ENCODE assay signal across 20 mouse cellular contexts in genomic region chr8:30269949-30270910, GRCm38 (mm10).
DNase-seq lines count a peak whose midpoint lies in the region; ATAC-seq and TF ChIP-seq lines count a peak whose summit lies in the region.
"Had no signal": no experiment of that assay in that cellular context is flagged by ENCODE, and none has a peak within 500 bp of the region (broad histone marks: within the 10 kb centered on the region; RNA-seq: fewer than 3 reads in every experiment).

No protein-coding gene starts in this region.

- H3K27me3 ChIP-seq in forebrain, embryonic 11.5 days (ENCODE audit: control insufficient read depth, insufficient read depth, low read length) = no peaks in the 10 kb centered on the region
- no peaks in the 10 kb centered on the region for H3K27me3 ChIP-seq in forebrain, embryonic 10.5 days (ENCODE audit: poor library complexity, severe bottlenecking)
- H3K27me3 ChIP-seq in forebrain, embryonic 14.5 days (replicated peaks; ENCODE audit: control insufficient read depth, insufficient read depth, low read length) = no peaks in the 10 kb centered on the region
- H3K27me3 ChIP-seq: CH12.LX; embryonic facial prominence, embryonic 15.5 days; heart, embryonic 12.5 days; hindbrain, embryonic 15.5 days had no signal

- no peak for DNase-seq in forebrain, embryonic 11.5 days (ENCODE audit: low spot score)
- no peak for DNase-seq in forebrain, embryonic 10.5 days (ENCODE audit: extremely low spot score, low spot score)
- DNase-seq in brain, embryonic 14.5 days (ENCODE audit: low read depth) = peak; percentile 89
- peak; percentile 79 for DNase-seq in forebrain, embryonic 14.5 days (ENCODE audit: low spot score)
- DNase-seq in urinary bladder, postnatal 14 days (ENCODE audit: low spot score) = no peak
- no peak for DNase-seq in heart, postnatal 14 days
- DNase-seq: adrenal gland, adult 8-10 months; adrenal gland, postnatal 36 days; cerebellum, adult 11 months; cerebellum, adult 9-10 months; embryo, embryonic 11 days; gastrocnemius, adult 2 months; gastrocnemius, postnatal 25 days; heart, postnatal 36 days had no signal

- ATAC-seq in forebrain, embryonic 11.5 days (replicated peaks; ENCODE audit: low FRiP score) = peak; percentile 72
- ATAC-seq in forebrain, embryonic 14.5 days = peak; percentile 92
- ATAC-seq: intestine, embryonic 16.5 days had no signal

- no peak for TF ChIP-seq CTCF in brain, embryonic 14.5 days (IDR thresholded peaks at IDR 0.05; ENCODE audit: borderline replicate concordance, extremely low read depth, insufficient read depth, insufficient read length)

- intact Hi-C loops in heart, postnatal 14 days (cut with DNase I) = no loop called here

- no peaks in the 10 kb centered on the region for H3K4me1 ChIP-seq in forebrain, embryonic 11.5 days (replicated peaks; ENCODE audit: control insufficient read depth, insufficient read depth, low read length)
- H3K4me1 ChIP-seq in forebrain, embryonic 10.5 days = no peaks in the 10 kb centered on the region
- H3K4me1 ChIP-seq in forebrain, embryonic 14.5 days (ENCODE audit: control insufficient read depth, insufficient read depth, low read length) = peaks cover 5% of the 10 kb centered on the region; the same call in 1 of the 2 replicates
- H3K4me1 ChIP-seq: embryonic facial prominence, embryonic 15.5 days; heart, embryonic 12.5 days; hindbrain, embryonic 15.5 days had no signal

- H3K36me3 ChIP-seq in forebrain, embryonic 11.5 days (ENCODE audit: control insufficient read depth, insufficient read depth, low read length) = no peaks in the 10 kb centered on the region
- H3K36me3 ChIP-seq in forebrain, embryonic 10.5 days (replicated peaks) = no peaks in the 10 kb centered on the region
- H3K36me3 ChIP-seq in forebrain, embryonic 14.5 days (ENCODE audit: control insufficient read depth, insufficient read depth, low read length) = no peaks in the 10 kb centered on the region
- H3K36me3 ChIP-seq: embryonic facial prominence, embryonic 15.5 days; heart, embryonic 12.5 days; hindbrain, embryonic 15.5 days had no signal

- TF ChIP-seq POLR2A in brain, embryonic 14.5 days (IDR thresholded peaks at IDR 0.05; ENCODE audit: borderline replicate concordance, extremely low read depth, insufficient read depth, insufficient read length, poor library complexity, severe bottlenecking) = no peak

- no peaks in the 10 kb centered on the region for H3K9me3 ChIP-seq in forebrain, embryonic 11.5 days (ENCODE audit: control insufficient read depth, low read length)
- H3K9me3 ChIP-seq in forebrain, embryonic 10.5 days = no peaks in the 10 kb centered on the region
- no peaks in the 10 kb centered on the region for H3K9me3 ChIP-seq in forebrain, embryonic 14.5 days (replicated peaks; ENCODE audit: control insufficient read depth, low read length)
- H3K9me3 ChIP-seq: embryonic facial prominence, embryonic 15.5 days; heart, embryonic 12.5 days; hindbrain, embryonic 15.5 days had no signal

- 80% methylated on average over 6 of the region's 6 CpGs for WGBS in forebrain, embryonic 11.5 days
- WGBS in forebrain, embryonic 10.5 days = 89% methylated on average over 6 of the region's 6 CpGs
- WGBS in forebrain, embryonic 14.5 days = 52% methylated on average over 6 of the region's 6 CpGs

- no peak overlapping the region for H3K9ac ChIP-seq in forebrain, embryonic 11.5 days (ENCODE audit: low read length)
- H3K9ac ChIP-seq in forebrain, embryonic 14.5 days (ENCODE audit: low read length) = no peak overlapping the region
- H3K9ac ChIP-seq: embryonic facial prominence, embryonic 15.5 days; heart, embryonic 12.5 days; hindbrain, embryonic 15.5 days had no signal

- H3K4me2 ChIP-seq in forebrain, embryonic 11.5 days (ENCODE audit: low read depth, low read length, severe bottlenecking) = no peak overlapping the region
- H3K4me2 ChIP-seq in forebrain, embryonic 14.5 days (ENCODE audit: low read length) = no peak overlapping the region
- H3K4me2 ChIP-seq: embryonic facial prominence, embryonic 15.5 days; heart, embryonic 12.5 days; hindbrain, embryonic 15.5 days had no signal

- H3K27ac ChIP-seq in forebrain, embryonic 11.5 days (ENCODE audit: low read depth, low read length) = no peak overlapping the region
- H3K27ac ChIP-seq in forebrain, embryonic 10.5 days = no peak overlapping the region
- H3K27ac ChIP-seq in forebrain, embryonic 14.5 days (ENCODE audit: low read depth, low read length) = no peak overlapping the region
- H3K27ac ChIP-seq: embryonic facial prominence, embryonic 15.5 days; gastrocnemius, adult 2 months; hindbrain, embryonic 15.5 days had no signal

- H3K4me3 ChIP-seq in forebrain, embryonic 11.5 days (ENCODE audit: low read depth, low read length) = no peak overlapping the region
- H3K4me3 ChIP-seq in forebrain, embryonic 10.5 days = no peak overlapping the region
- H3K4me3 ChIP-seq in forebrain, embryonic 14.5 days (ENCODE audit: low read depth, low read length) = no peak overlapping the region
- H3K4me3 ChIP-seq: embryonic facial prominence, embryonic 15.5 days; erythroblast, embryonic 14.5 days; gastrocnemius, adult 2 months; heart, embryonic 12.5 days; hindbrain, embryonic 15.5 days had no signal

Comparison
In these comparisons a context has a peak if more than half of its experiments do, and no peak if none do; other contexts are left out.
1. DNase-seq: peak in brain, embryonic 14.5 days (single experiment) and forebrain, embryonic 14.5 days (single experiment); none in forebrain, embryonic 11.5 days (single experiment), forebrain, embryonic 10.5 days (single experiment), urinary bladder, postnatal 14 days (single experiment) and heart, postnatal 14 days (0 of 2).